Mouse (Mus musculus) adipocyte (in vitro differentiated cells): Measurements from ENCODE around the gene Slamf7.

Source experiments
- DNase-seq: peaks from one replicate; pipeline ENCODE4 v3.0.0-alpha.2; 2016; ENCODE audit warnings: low spot score

Slamf7 gene

GRCm38 (mm10) chr1:171637101-171637500 is 15.7 kb downstream of the Slamf7 start:
- DNase-seq = no peak

- DNase-seq = no peak
These were observed 17.1 kb downstream of the Slamf7 start for GRCm38 (mm10) chr1:171635696-171636095.

GRCm38 (mm10) chr1:171631447-171631846 is 21.4 kb downstream of the Slamf7 start:
- no peak for DNase-seq

GRCm38 (mm10) chr1:171630912-171631311 is 21.9 kb downstream of the Slamf7 start:
- no peak for DNase-seq

- DNase-seq = no peak
These were observed 22.8 kb downstream of the Slamf7 start for GRCm38 (mm10) chr1:171630041-171630440.

- no peak for DNase-seq
These were observed 23.7 kb downstream of the Slamf7 start for GRCm38 (mm10) chr1:171629168-171629567.

GRCm38 (mm10) chr1:171627801-171628200 is 25.0 kb downstream of the Slamf7 start:
- DNase-seq = no peak

DNA sequence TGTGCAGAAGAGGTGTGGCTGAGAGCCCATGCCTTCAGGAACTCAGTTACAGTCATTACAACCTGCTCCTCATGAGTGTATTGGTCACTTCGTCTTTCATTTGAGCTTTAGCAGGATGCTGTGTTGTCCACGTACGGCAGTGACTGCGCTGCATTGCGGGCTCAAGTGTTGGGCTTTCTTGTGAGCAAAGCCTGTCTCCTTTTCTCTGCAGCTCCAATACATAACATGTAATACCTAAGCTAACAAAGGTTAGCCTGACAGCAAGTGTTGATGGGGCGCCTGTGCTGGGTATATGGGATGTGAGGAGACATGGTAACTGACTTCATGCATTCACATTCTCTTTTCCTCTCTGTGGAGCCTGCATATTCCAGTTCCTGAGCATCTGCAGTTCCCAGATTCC is 32.7 kb downstream of the Slamf7 start:
- DNase-seq = no peak

- no peak for DNase-seq
These were observed 33.2 kb downstream of the Slamf7 start for GRCm38 (mm10) chr1:171619645-171620044.

DNA sequence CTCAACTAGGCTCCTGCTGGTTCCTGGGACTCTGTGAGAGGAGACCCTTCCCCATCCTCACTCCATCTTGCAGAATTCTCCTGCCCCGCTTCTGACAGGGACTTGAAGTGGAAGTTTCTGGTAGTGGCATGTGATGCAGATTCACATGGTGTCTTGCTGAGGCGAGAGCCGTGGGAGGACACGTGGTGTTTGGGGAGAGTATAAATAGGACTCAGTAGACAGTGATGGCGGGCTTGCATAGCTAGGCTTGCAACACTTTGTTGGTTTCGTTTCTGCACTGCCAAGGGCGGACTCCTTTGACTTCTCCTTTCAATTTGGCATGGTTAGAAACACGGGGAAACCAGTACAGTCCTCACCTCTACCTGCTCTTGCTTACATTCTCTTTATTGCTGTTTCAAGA is 33.8 kb downstream of the Slamf7 start:
- DNase-seq = no peak

GRCm38 (mm10) chr1:171616881-171617515 is 35.8 kb downstream of the Slamf7 start:
- DNase-seq = no peak

DNA sequence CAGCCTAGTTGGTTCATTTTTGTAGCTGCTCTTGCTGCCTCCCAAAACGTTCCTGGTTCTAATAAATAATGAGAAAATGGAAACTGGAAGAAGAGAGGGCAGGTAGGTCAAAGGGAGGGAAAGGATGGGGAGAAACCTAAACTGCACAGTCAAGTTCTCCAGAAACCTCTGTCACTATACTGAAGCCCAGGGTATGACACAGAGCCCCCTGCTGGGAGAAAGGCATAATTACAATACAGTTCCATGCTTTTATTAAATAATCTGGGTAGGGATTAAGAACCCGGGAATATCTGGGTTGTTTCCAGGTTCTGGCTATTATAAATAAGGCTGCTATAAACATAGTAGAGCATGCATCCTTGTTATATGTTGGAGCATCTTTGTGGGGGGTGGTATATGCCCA is 38.9 kb downstream of the Slamf7 start:
- DNase-seq = no peak

DNA sequence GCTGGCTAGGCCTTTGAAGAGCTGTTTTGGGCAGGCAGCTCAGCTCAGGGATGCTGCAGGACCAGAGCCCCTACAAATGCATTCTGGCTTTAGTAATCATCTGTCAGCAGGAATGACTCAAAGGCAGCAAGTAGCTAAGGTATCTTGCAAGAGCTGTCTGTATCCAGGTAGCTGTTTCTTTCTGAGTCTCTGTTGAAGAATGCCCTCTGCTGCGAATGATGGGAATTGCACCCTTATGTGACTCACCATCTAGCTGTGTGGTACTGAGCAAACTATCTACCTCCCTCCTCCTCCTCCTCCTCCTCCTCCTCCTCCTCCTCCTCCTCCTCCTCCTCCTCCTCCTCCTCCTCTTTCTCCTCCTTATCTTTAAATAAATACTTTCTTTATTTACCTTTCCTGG is 42.1 kb downstream of the Slamf7 start:
- no peak for DNase-seq

GRCm38 (mm10) chr1:171610026-171610425 is 42.8 kb downstream of the Slamf7 start:
- DNase-seq = no peak

GRCm38 (mm10) chr1:171607176-171607575 is 45.7 kb downstream of the Slamf7 start, which contains the start of gene Ly9:
TSS of gene Ly9 (minus strand) at chr1:171607410.
- no peak for DNase-seq

DNA sequence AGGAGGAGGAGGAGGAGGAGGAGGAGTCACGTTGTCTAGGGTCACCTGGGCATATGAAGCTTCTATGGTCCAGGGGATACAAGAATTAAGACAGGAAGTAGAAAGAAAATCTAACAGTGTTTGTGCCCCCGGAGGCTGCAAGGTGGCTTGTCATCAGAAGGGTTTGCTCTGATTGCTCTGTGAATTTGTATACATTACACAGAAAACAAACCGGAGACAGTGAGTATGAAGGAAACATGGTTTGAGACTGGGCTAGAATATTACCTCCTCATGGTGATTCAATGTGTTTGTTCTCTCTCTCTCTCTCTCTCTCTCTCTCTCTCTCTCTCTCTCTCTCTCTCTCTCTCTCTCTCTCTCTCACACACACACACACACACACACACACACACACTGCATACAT is 46.2 kb downstream of the Slamf7 start:
- DNase-seq = no peak

- DNase-seq = no peak
These were observed 48.1 kb downstream of the Slamf7 start for GRCm38 (mm10) chr1:171604686-171605085.

DNA sequence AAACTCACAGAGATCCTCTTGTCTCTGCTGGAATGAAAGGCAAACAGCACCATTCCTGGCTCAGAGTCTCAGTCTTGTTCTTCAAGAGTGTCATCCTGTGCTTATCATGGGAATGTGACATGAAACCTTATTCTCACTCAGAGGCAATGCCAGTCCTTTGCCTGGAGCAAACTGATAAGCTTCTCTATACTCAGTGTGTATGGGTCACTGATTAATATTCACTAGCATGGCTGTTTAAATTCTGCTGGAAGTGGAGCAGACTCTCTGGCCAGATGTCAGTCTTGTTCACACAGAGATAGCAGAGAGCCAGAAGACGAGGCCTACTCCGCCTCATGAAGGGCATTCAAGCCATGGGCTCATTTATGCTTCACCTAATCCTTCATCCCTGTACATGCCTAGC is 68.3 kb downstream of the Slamf7 start:
- DNase-seq = no peak
